Mouse (Mus musculus) macrophage (primary cell): Measurements from ENCODE around the gene Rnase2b. TPM values are rescaled to one million over a fixed set of nuclear protein-coding genes. Genes with fewer than 3 reads are reported as not detected.
"Not testable (repeated sequence)": the region's sequence is repeated elsewhere in the genome, so short reads cannot be mapped to it uniquely, and the experiment has no call there.

Experiments
- H3K27ac ChIP-seq: fragments of 350-480 bp; formaldehyde crosslinking; 2 replicates; pipeline ENCODE4 v1.9.0; 2021
- H3K36me3 ChIP-seq: fragments of 350-480 bp; formaldehyde crosslinking; 2 replicates; pipeline ENCODE4 v1.9.0; 2021; ENCODE audit errors: inconsistent target
- H3K4me3 ChIP-seq: fragments of 350-480 bp; formaldehyde crosslinking; 2 replicates; pipeline ENCODE4 v1.9.0; 2021; ENCODE audit errors: inconsistent target
- H3K79me2 ChIP-seq: fragments of 350-480 bp; formaldehyde crosslinking; 2 replicates; pipeline ENCODE4 v1.9.0; 2021; ENCODE audit errors: inconsistent target
- WGBS: methylation state at CpG from one replicate; pipeline ENCODE4 v1.1.7; 2026; ENCODE audit warnings: inconsistent platforms; ENCODE audit not compliant: missing documents; 5-methylcytosine and 5-hydroxymethylcytosine counted together
- polyA plus RNA-seq: library from polyadenylated mRNA; stranded (reverse); fragments of 250-400 nt; gene quantifications from 3 replicates; pipeline ENCODE4 v1.2.4, GENCODE M21; 2018; ENCODE audit warnings: inconsistent platforms
- total RNA-seq, 78 experiments: library from RNA; depleted of rRNA; stranded (reverse); fragments of 250-400 nt; gene quantifications; 1 replicate in 9 of 78; 2 replicates in 24 of 78; 3 replicates in 43 of 78; 4 replicates in 2 of 78; pipeline ENCODE4 v1.2.4; 2018; ENCODE audit warnings: inconsistent platforms in 56 of 78

The Rnase2b gene
- not detected for total RNA-seq (2018; cell fraction: chromatin; rRNA removed)
- not detected for total RNA-seq (2018; cell fraction: cytosol; rRNA removed)
- not detected for total RNA-seq (2018; cell fraction: nucleus; rRNA removed)
- polyA plus RNA-seq = not detected in 3 replicates

- not testable (repeated sequence) for H3K79me2 ChIP-seq, H3K36me3 ChIP-seq, H3K4me3 ChIP-seq
- 91% methylated on average over 3 of the region's 3 CpGs for WGBS
- H3K27ac ChIP-seq = peak within 1 kb of the TSS; percentile 62
These were observed at the start of gene Rnase2b for GRCm38 (mm10) chr14:51161976-51162375. TSS of gene Rnase2b (plus strand) at chr14:51162260.

- no peaks in the 10 kb centered on the region for H3K36me3 ChIP-seq
- no peaks in the 10 kb centered on the region for H3K79me2 ChIP-seq
- no peak overlapping the region for H3K4me3 ChIP-seq
- WGBS = 89% methylated on average over 9 of the region's 9 CpGs
- no peak overlapping the region for H3K27ac ChIP-seq
These were observed 48.6 kb upstream of the Rnase2b start for GRCm38 (mm10) chr14:51113476-51113875.

GRCm38 (mm10) chr14:51113916-51114560 lies 48.0 kb upstream of the Rnase2b start, which contains the start of gene Eddm3b:
TSS of gene Eddm3b (plus strand) at chr14:51114426.
- Histone ChIP-seq H3K27ac (no peak within 1 kb of the TSS), H3K36me3 (no peaks in the 10 kb centered on the region), H3K4me3 (no peak within 1 kb of the TSS), H3K79me2 (no peaks in the 10 kb centered on the region)
- 86% methylated on average over 12 of the region's 12 CpGs for WGBS

- 94% methylated on average over 6 of the region's 6 CpGs for WGBS
- no peaks in the 10 kb centered on the region for H3K36me3 ChIP-seq
- no peak overlapping the region for H3K27ac ChIP-seq
- no peaks in the 10 kb centered on the region for H3K79me2 ChIP-seq
- no peak overlapping the region for H3K4me3 ChIP-seq
These were observed 36.4 kb upstream of the Rnase2b start for GRCm38 (mm10) chr14:51125684-51126083.

GRCm38 (mm10) chr14:51127648-51128258 lies 34.3 kb upstream of the Rnase2b start:
- Histone ChIP-seq H3K27ac (peak overlapping the region; percentile 21; the same call in 1 of the 2 replicates), H3K79me2 (no peaks in the 10 kb centered on the region), H3K4me3 (no peak overlapping the region), H3K36me3 (no peaks in the 10 kb centered on the region)
- 71% methylated on average over 2 of the region's 2 CpGs for WGBS

- H3K27ac ChIP-seq = peak overlapping the region; percentile 80
- H3K4me3 ChIP-seq = peak overlapping the region; percentile 39
- no peaks in the 10 kb centered on the region for H3K79me2 ChIP-seq
- WGBS = 15% methylated on average over 9 of the region's 9 CpGs
- no peaks in the 10 kb centered on the region for H3K36me3 ChIP-seq
These were observed 33.1 kb upstream of the Rnase2b start for GRCm38 (mm10) chr14:51128775-51129623.

- Histone ChIP-seq H3K27ac (peak overlapping the region; percentile 80), H3K4me3 (peak overlapping the region; percentile 39), H3K79me2 (no peaks in the 10 kb centered on the region), H3K36me3 (no peaks in the 10 kb centered on the region)
- 35% methylated on average over 4 of the region's 4 CpGs for WGBS
These were observed 32.5 kb upstream of the Rnase2b start for GRCm38 (mm10) chr14:51129624-51129975.

GRCm38 (mm10) chr14:51130315-51130940 lies 31.6 kb upstream of the Rnase2b start:
- Histone ChIP-seq H3K4me3 (no peak overlapping the region), H3K36me3 (no peaks in the 10 kb centered on the region), H3K27ac (0 out of 2 replicates have a peak overlapping the region, but pooled peaks have one; percentile 80), H3K79me2 (no peaks in the 10 kb centered on the region)
- WGBS = 62% methylated on average over 9 of the region's 9 CpGs

- H3K79me2 ChIP-seq = no peaks in the 10 kb centered on the region
- WGBS = 90% methylated on average over 7 of the region's 7 CpGs
- H3K36me3 ChIP-seq = no peaks in the 10 kb centered on the region
- H3K27ac ChIP-seq = no peak overlapping the region
- H3K4me3 ChIP-seq = no peak overlapping the region
These were observed 30.8 kb upstream of the Rnase2b start for GRCm38 (mm10) chr14:51131086-51131815.

GRCm38 (mm10) chr14:51132372-51132771 lies 29.7 kb upstream of the Rnase2b start:
- Histone ChIP-seq H3K79me2 (no peaks in the 10 kb centered on the region), H3K4me3 (no peak overlapping the region), H3K36me3 (no peaks in the 10 kb centered on the region), H3K27ac (no peak overlapping the region)
- 48% methylated on average over 4 of the region's 4 CpGs for whole genome bisulfite sequencing

GRCm38 (mm10) chr14:51140342-51140741 lies 21.7 kb upstream of the Rnase2b start:
- WGBS = 76% methylated on average over 2 of the region's 2 CpGs
- no peaks in the 10 kb centered on the region for H3K79me2 ChIP-seq
- H3K36me3 ChIP-seq = no peaks in the 10 kb centered on the region
- H3K27ac ChIP-seq = no peak overlapping the region
- no peak overlapping the region for H3K4me3 ChIP-seq

- no peak overlapping the region for H3K4me3 ChIP-seq
- H3K27ac ChIP-seq = no peak overlapping the region
- H3K79me2 ChIP-seq = no peaks in the 10 kb centered on the region
- WGBS = 98% methylated on average over 4 of the region's 4 CpGs
- H3K36me3 ChIP-seq = no peaks in the 10 kb centered on the region
These were observed 19.9 kb upstream of the Rnase2b start for GRCm38 (mm10) chr14:51142119-51142518.

GRCm38 (mm10) chr14:51142568-51142967 lies 19.5 kb upstream of the Rnase2b start:
- Histone ChIP-seq H3K36me3 (no peaks in the 10 kb centered on the region), H3K79me2 (no peaks in the 10 kb centered on the region), H3K27ac (no peak overlapping the region), H3K4me3 (no peak overlapping the region)
- 92% methylated on average over 3 of the region's 3 CpGs for WGBS

GRCm38 (mm10) chr14:51143287-51143686 lies 18.8 kb upstream of the Rnase2b start:
- no peaks in the 10 kb centered on the region for H3K79me2 ChIP-seq
- H3K27ac ChIP-seq = no peak overlapping the region
- no peak overlapping the region for H3K4me3 ChIP-seq
- 84% methylated on average over 4 of the region's 4 CpGs for WGBS
- no peaks in the 10 kb centered on the region for H3K36me3 ChIP-seq
